Mouse (Mus musculus) forebrain, embryonic 10.5 days (tissue): ENCODE measurements around the gene Olfr878. TPM values are rescaled to one million over a fixed set of nuclear protein-coding genes. Genes with fewer than 3 reads are reported as not detected.

Source experiments
- DNase-seq: peaks from one replicate; pipeline ENCODE4 v3.0.0-alpha.2; 2017; ENCODE audit warnings: low spot score; ENCODE audit errors: extremely low spot score
- H3K27ac ChIP-seq: fragments of 300-500 bp; sonication (generic); 2 replicates; pipeline ENCODE4 v1.5.1; 2016; ENCODE audit warnings: mild to moderate bottlenecking
- H3K27me3 ChIP-seq: fragments of 300-500 bp; sonication (generic); 2 replicates; pipeline ENCODE4 v1.6.1; 2016; ENCODE audit warnings: mild to moderate bottlenecking; ENCODE audit not compliant: poor library complexity, severe bottlenecking
- H3K36me3 ChIP-seq: fragments of 300-500 bp; sonication (generic); replicated peaks from 2 replicates; pipeline ENCODE4 v1.6.1; 2016; ENCODE audit warnings: mild to moderate bottlenecking, moderate library complexity
- H3K4me1 ChIP-seq: fragments of 300-500 bp; sonication (generic); 2 replicates; pipeline ENCODE4 v1.6.1; 2016
- H3K4me3 ChIP-seq: fragments of 300-500 bp; sonication (generic); 2 replicates; pipeline ENCODE4 v1.5.1; 2016; ENCODE audit warnings: mild to moderate bottlenecking, moderate library complexity
- H3K9me3 ChIP-seq: fragments of 300-500 bp; sonication (generic); 2 replicates; pipeline ENCODE4 v1.6.1; 2016; ENCODE audit warnings: mild to moderate bottlenecking, moderate library complexity
- WGBS: fragments of 180-500 bp; shearing (Covaris S2); methylation state at CpG from one replicate; pipeline ENCODE4 v1.1.7; 2016; 5-methylcytosine and 5-hydroxymethylcytosine counted together
- polyA plus RNA-seq: library from polyadenylated mRNA; unstranded; fragments of >200 nt; fragmentation: Nextera tagmentation; extraction: Ambion mirVana; gene quantifications from 2 replicates; pipeline ENCODE4 v1.2.1, GENCODE M21; 2016

Gene Olfr878
- polyA plus RNA-seq, 1 experiment from 2014 or later: not detected

DNA sequence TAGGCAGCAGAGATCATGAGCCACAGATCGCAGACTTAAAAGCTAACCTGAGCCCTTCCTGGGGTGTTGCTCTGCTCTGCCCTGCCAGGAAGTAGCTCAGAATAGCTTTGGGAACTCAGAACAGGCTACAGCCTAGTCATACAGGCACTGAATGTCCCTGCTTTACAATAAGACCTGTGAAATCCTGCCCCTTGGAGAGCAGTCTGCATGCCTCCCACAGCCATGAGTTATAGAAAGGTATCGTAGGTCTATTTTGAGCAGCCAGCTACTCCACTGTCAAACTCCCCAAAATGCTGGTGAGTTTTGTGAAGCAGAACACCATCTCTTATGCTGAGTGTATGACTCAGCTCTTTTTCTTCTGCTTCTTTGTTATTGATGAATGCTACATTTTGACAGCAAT, 23.5 kb downstream of the Olfr878 start:
- no peak for DNase-seq
- H3K36me3 ChIP-seq: no peaks in the 10 kb centered on the region
- H3K27ac ChIP-seq: no peak overlapping the region
- no peaks in the 10 kb centered on the region for H3K4me1 ChIP-seq
- H3K4me3 ChIP-seq: no peak overlapping the region
- no peaks in the 10 kb centered on the region for H3K9me3 ChIP-seq
- H3K27me3 ChIP-seq: no peaks in the 10 kb centered on the region
- 93% methylated on average over 2 of the region's 2 CpGs for WGBS

Other genes starting within 250 kb of the Olfr878 start
- not detected in 2 replicates for gene Panx3, start 248.6 kb upstream of the Olfr878 start, polyA plus RNA-seq
- not detected in 2 replicates for gene Olfr160, start 201.6 kb upstream of the Olfr878 start, polyA plus RNA-seq
- not detected in 2 replicates for gene Olfr874, start 172.7 kb upstream of the Olfr878 start, polyA plus RNA-seq
- gene Olfr875, start 146.0 kb upstream of the Olfr878 start, polyA plus RNA-seq: not detected in 2 replicates
- gene Olfr876, start 114.8 kb upstream of the Olfr878 start, polyA plus RNA-seq: not detected in 2 replicates
- not detected in 2 replicates for gene Olfr877, start 63.6 kb upstream of the Olfr878 start, polyA plus RNA-seq
- gene Olfr145, start 21.1 kb upstream of the Olfr878 start, polyA plus RNA-seq: not detected in 2 replicates
- gene Olfr881, start 74.0 kb downstream of the Olfr878 start, polyA plus RNA-seq: not detected in 2 replicates
- not detected in 2 replicates for gene Olfr883, start 108.0 kb downstream of the Olfr878 start, polyA plus RNA-seq
- gene Olfr884, start 128.7 kb downstream of the Olfr878 start, polyA plus RNA-seq: not detected in 2 replicates
- not detected in 2 replicates for gene Olfr885, start 143.5 kb downstream of the Olfr878 start, polyA plus RNA-seq
- not detected in 2 replicates for gene Olfr887, start 166.2 kb downstream of the Olfr878 start, polyA plus RNA-seq
- gene Olfr888, start 190.3 kb downstream of the Olfr878 start, polyA plus RNA-seq: not detected in 2 replicates
- gene Olfr889, start 197.4 kb downstream of the Olfr878 start, polyA plus RNA-seq: 0.16 and 0.19 TPM in 2 replicates
- not detected in 2 replicates for gene Olfr890, start 224.7 kb downstream of the Olfr878 start, polyA plus RNA-seq